Mouse (Mus musculus): ENCODE data around the gene Rnasel.
A peak's percentile ranks its signal among the peaks of the same experiment; 100 is the strongest.
"Not testable (repeated sequence)": the region's sequence is repeated elsewhere in the genome, so short reads cannot be mapped to it uniquely, and the experiment has no call there.

The Rnasel gene

GRCm38 (mm10) chr1:153769571-153769970, 20.3 kb downstream of the Rnasel start:
- not testable (repeated sequence) for DNase-seq (ENCODE audit: low spot score in 2 of 2)

DNA sequence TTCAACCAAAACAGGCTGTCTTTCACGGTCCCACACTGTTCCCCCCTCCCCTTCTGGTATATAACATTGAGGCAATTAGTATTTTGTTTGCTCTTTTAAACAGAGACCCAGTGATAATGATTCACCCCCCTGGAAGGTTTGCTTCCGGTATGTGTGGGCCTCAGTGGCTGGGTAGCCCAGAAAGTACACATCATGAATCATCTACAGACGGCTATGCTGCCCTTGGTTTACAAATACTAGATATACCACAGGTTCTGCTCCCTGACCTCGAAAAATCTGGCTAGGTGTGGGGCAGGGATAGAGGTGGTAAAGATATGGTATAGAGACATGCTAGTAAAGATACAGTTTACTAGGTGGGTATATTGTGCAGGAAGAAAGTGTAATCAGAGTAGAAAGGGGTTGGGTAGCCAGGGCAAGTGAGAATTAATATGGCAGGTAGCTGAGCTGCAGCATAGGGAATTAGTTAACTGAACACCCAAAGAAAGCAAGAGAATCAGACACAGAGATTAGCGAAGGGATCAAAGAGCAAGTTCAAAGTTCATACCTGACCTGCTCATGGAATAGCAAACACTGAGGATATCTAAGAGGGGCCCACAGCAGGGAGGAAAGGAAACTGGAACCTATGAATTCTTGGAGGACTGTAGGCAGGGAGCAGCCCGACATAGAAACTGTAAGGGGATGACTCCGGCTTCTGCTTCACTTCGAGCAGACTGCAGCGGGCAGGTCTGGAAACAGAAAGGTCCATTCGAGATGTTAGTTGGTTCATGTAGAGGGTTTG, 21.0 kb downstream of the Rnasel start:
- DNase-seq (ENCODE audit: low spot score in 2 of 2), result no peak

DNA sequence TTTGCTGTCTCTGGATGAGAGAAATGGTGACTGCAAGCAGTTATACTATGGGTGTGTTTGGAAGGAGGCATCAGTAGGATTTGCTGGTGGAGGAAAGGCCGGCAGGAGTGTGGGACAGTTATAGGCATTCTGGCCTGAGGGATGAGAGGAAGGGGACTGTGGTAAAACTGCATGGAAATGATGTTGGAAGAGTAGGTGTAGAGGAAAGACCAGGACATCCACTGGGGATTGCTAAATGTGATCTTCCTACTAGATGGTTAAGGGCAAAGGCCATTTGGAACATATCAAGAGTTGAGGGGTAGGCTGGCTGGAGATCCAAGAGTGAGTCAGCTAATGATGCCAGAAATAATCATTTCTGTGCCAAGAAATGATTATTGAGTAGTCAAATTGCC, 21.5 kb downstream of the Rnasel start:
- DNase-seq (ENCODE audit: low spot score in 2 of 2), result no peak

DNA sequence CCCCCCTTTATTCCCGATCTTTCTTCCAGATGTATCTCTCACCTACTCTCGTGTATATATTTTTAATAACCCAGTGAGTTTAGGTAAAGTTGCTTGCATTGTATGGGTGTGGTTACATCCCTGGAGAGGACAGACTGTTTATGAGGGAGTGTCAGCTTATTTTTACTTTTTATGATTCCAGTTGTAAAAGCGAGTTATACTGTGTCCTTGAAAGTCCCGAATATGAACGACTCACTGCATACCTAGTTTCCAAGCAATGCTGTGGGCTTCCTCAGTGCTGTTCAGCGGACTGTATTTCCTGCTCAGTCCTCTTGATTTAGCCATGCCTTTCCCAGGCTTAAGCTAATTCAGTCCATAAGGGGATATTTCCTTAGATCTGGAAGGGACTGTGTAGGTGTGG, 25.9 kb downstream of the Rnasel start:
- DNase-seq (ENCODE audit: low spot score in 2 of 2), result no peak

- no peak for DNase-seq (ENCODE audit: low spot score in 2 of 2)
Measured at GRCm38 (mm10) chr1:153776257-153776656, 27.0 kb downstream of the Rnasel start.

DNA sequence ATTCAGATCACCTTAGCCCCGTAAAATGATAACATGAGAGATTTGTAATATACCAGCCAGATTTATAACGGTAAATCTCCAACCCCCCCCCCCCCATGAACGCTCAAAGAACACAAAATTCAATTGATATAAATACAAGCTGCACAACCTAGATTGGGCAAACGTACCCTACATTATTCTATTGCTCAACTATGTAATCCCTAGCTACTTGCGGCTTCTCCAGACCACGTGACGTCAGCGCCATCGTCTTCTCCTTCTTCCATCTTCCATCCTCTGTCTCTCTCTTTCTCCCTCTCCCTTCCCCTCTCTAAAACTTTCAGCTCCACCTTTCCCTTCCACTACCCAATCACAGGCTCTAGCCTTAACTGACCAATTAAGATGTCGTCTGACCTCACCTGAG, 29.0 kb downstream of the Rnasel start:
- DNase-seq (ENCODE audit: low spot score in 2 of 2), result no peak

GRCm38 (mm10) chr1:153783339-153783738, 34.1 kb downstream of the Rnasel start:
- no peak for DNase-seq (ENCODE audit: low spot score in 2 of 2)

- DNase-seq (ENCODE audit: low spot score in 2 of 2), result no peak
Measured at GRCm38 (mm10) chr1:153785608-153786007, 36.4 kb downstream of the Rnasel start.

DNA sequence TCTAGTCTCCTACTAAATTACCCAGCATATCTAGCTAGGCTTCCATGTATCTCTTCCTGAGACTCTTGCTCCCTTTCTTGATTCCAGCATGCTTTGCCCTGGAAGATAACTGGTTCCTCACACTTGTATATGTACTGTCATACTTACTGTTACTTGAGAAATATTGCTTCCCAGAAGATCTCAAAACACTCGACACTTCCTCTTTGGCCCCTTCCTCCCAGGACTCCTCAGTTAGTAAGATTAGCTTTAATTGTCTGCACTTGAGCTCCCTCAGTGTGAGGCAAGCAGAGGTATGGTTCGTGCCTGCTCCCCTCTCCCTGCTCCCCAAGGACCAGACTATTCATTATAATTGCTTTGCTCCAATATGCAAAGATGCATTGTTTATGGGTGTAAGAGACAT, 41.5 kb downstream of the Rnasel start:
- no peak for DNase-seq (ENCODE audit: low spot score in 2 of 2)

DNA sequence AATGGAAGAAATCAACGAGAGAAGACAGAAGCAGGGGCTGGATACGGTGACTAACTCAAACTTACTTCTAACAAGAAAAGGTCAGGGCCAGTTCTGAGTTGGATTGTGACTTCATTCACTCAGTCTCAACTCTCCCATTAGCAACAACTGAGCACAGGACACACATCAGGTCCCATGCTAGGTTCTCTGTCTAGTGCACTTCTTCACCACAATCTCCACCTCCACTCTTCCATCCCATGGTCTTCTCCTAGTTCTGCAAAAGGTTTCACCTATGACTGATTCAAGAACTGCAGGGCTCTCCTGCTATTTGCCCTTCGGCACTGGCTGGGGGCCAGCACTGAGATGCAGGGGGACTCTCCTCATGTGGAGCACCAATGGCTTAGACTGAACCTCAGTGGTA, 45.0 kb downstream of the Rnasel start:
- DNase-seq (ENCODE audit: low spot score in 2 of 2), result no peak

DNA sequence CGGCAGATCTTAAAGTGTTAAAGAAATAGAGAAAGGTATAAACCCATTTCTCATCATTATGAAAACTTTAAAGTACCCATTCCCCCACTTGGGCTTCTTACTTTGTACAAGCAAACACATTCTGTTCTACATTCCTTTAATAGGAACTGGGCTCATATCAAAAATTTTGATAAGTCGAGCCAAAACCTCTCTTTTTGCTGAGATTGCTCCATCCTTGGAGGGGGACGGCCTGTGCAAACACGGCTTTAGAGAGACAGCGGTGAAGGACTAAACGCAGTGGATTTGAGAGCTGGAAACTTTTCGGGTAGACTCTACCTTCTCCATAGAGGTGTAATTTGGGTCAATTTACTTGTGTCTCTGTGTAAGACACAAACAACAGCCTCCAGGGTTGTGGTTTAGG, 53.5 kb downstream of the Rnasel start:
- DNase-seq (ENCODE audit: low spot score in 2 of 2), result no peak

- no peak for DNase-seq (ENCODE audit: low spot score in 2 of 2)
Measured at GRCm38 (mm10) chr1:153803530-153803929, 54.3 kb downstream of the Rnasel start.

GRCm38 (mm10) chr1:153807390-153807993, 58.3 kb downstream of the Rnasel start:
- DNase-seq (ENCODE audit: low spot score in 2 of 2), result peak; percentile 16 to 56
